Mouse (Mus musculus) spleen, adult 2 months (tissue): Measurements from ENCODE around the gene Angel1.

Source experiments
- CTCF ChIP-seq: fragments of 200-500 bp; IDR thresholded peaks from 2 replicates; pipeline ENCODE4 v1.5.1; 2011; ENCODE audit warnings: mild to moderate bottlenecking, inconsistent platforms; ENCODE audit not compliant: insufficient read depth, insufficient read length, insufficient replicate concordance; ENCODE audit errors: extremely low read depth
- POLR2A ChIP-seq: fragments of 200-500 bp; IDR thresholded peaks from 2 replicates; pipeline ENCODE4 v1.6.1; 2011; ENCODE audit warnings: low read depth, low read length, inconsistent platforms

GRCm38 (mm10) chr12:86764060-86764459 is 37.8 kb upstream of the Angel1 start:
- no peak for TF ChIP-seq POLR2A
- no peak for TF ChIP-seq CTCF
